Mouse (Mus musculus): ENCODE measurements at regions not wholly inside any gene's neighbourhood (a gene's known extent, or its start where the extent isn't known, plus 50 kb on each side); places are given as distances from the start of the nearest gene placed in this dataset.

DNA sequence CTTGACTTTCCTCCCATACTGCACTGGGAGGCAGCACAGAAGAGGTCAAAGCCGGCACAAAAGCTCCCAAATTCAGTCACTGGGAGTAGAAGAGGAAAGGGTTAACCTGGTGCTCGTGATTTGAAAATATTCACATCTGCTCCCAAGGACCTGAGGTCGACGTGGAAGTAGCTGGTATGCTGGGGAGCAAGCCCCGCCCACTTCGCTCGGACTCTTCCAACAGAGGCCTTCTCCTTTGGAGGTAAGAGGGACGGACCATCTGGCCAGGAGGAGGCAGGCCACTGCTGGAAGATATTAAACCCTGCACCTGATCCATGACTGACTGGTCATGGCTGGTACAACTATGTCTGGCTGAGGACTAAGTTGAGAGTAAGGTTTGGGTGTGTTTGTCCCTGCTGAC, 305.7 kb downstream of the Zfp706 start:
- no peak for TF ChIP-seq GATA1 (IDR thresholded peaks at IDR 0.05; ENCODE audit: low read length)
- TF ChIP-seq TAL1 (IDR thresholded peaks at IDR 0.05; ENCODE audit: low read length), result no peak
- H3K4me3 ChIP-seq (replicated peaks), result no peak overlapping the region
- H3K9me3 ChIP-seq (ENCODE audit: control insufficient read depth, low read length), result no peaks in the 10 kb centered on the region
- 0 out of 2 replicates have a peak, but pooled peaks cover 3% of the 10 kb centered on the region for H3K27me3 ChIP-seq (ENCODE audit: control insufficient read depth)
- peaks cover 19% of the 10 kb centered on the region for H3K4me1 ChIP-seq (ENCODE audit: control insufficient read depth)
- H3K36me3 ChIP-seq (ENCODE audit: control insufficient read depth), result no peaks in the 10 kb centered on the region

DNA sequence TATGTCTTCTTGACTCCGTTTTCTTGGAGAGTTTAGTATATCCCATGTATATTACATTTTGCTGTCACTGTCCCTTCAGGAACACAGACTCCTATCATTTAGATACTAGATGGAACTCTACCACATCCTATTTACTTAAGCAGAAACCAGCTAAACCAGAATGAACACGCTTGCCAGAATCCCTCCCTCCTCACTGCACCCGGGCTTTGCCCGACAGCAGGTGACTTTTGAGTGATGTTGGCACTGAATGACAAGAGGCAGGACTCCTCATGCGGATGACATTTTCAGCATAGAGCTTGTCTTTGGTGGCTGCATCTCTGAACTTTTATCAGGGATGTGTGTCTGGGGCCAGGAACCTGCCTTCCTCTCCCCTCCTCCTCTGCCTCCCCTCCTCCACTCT, 307.4 kb downstream of the Zfp706 start:
- Histone ChIP-seq H3K4me3 (replicated peaks) (no peak overlapping the region), H3K9me3 (ENCODE audit: control insufficient read depth, low read length) (no peaks in the 10 kb centered on the region), H3K4me1 (ENCODE audit: control insufficient read depth) (peaks cover 22% of the 10 kb centered on the region), H3K36me3 (ENCODE audit: control insufficient read depth) (no peaks in the 10 kb centered on the region), H3K27me3 (ENCODE audit: control insufficient read depth) (peaks cover 3% of the 10 kb centered on the region; the same call in 1 of the 2 replicates)
- no peak for TF ChIP-seq GATA1 (IDR thresholded peaks at IDR 0.05; ENCODE audit: low read length)
- no peak for TF ChIP-seq TAL1 (IDR thresholded peaks at IDR 0.05; ENCODE audit: low read length)

GRCm38 (mm10) chr15:36695199-36696129, 312.1 kb downstream of the Zfp706 start:
- Histone ChIP-seq H3K4me1 (ENCODE audit: control insufficient read depth) (peaks cover 15% of the 10 kb centered on the region), H3K27me3 (ENCODE audit: control insufficient read depth) (peaks cover 12% of the 10 kb centered on the region), H3K4me3 (replicated peaks) (peak overlapping the region; percentile 61), H3K9me3 (ENCODE audit: control insufficient read depth, low read length) (no peaks in the 10 kb centered on the region), H3K36me3 (ENCODE audit: control insufficient read depth) (no peaks in the 10 kb centered on the region)
- TF ChIP-seq GATA1 (IDR thresholded peaks at IDR 0.05; ENCODE audit: low read length), result no peak
- no peak for TF ChIP-seq TAL1 (IDR thresholded peaks at IDR 0.05; ENCODE audit: low read length)

DNA sequence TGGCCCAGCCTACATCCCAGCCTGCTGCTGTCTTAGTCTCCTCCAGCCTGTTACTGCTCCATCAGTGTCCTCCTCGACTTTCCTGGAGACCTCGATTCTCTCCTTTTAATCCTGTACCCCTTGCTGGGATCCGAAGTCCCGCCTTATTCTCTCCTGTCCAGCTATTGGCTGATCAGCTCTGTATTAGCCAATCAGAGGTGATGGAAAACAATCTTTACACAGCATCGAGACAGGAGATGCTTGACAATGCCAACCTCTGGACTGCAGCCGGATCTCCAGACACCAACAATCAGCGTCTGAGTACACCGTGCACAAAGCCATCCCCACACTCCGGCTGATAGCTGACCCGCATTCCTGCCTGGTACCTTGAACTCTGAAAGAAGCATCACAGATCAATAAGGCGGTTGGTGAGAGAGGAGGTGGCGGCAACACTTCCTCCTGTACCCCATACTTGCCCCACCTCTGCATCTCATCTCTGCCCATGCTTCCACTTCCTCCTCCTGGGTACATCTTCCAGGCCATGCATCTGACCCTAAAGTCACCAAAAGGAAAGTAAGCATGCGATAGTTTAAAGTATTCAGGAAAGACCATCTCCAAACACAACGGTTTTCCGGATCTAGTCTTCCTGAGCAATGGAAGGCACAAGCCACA, 316.4 kb downstream of the Zfp706 start:
- Histone ChIP-seq H3K4me1 (ENCODE audit: control insufficient read depth) (peaks cover 44% of the 10 kb centered on the region), H3K9me3 (ENCODE audit: control insufficient read depth, low read length) (no peaks in the 10 kb centered on the region), H3K36me3 (ENCODE audit: control insufficient read depth) (no peaks in the 10 kb centered on the region), H3K27me3 (ENCODE audit: control insufficient read depth) (peaks cover 34% of the 10 kb centered on the region), H3K4me3 (replicated peaks) (no peak overlapping the region)
- TF ChIP-seq TAL1 (IDR thresholded peaks at IDR 0.05; ENCODE audit: low read length) (no peak), GATA1 (IDR thresholded peaks at IDR 0.05; ENCODE audit: low read length) (no peak)

GRCm38 (mm10) chr15:36689881-36690280, 317.7 kb downstream of the Zfp706 start:
- H3K4me3 ChIP-seq (replicated peaks), result no peak overlapping the region
- H3K27me3 ChIP-seq (ENCODE audit: control insufficient read depth), result peaks cover 34% of the 10 kb centered on the region
- peaks cover 42% of the 10 kb centered on the region for H3K4me1 ChIP-seq (ENCODE audit: control insufficient read depth)
- no peak for TF ChIP-seq TAL1 (IDR thresholded peaks at IDR 0.05; ENCODE audit: low read length)
- H3K36me3 ChIP-seq (ENCODE audit: control insufficient read depth), result no peaks in the 10 kb centered on the region
- no peaks in the 10 kb centered on the region for H3K9me3 ChIP-seq (ENCODE audit: control insufficient read depth, low read length)

GRCm38 (mm10) chr15:36689301-36689700, 318.3 kb downstream of the Zfp706 start:
- no peak for TF ChIP-seq TAL1 (IDR thresholded peaks at IDR 0.05; ENCODE audit: low read length)
- no peak for TF ChIP-seq GATA1 (IDR thresholded peaks at IDR 0.05; ENCODE audit: low read length)

DNA sequence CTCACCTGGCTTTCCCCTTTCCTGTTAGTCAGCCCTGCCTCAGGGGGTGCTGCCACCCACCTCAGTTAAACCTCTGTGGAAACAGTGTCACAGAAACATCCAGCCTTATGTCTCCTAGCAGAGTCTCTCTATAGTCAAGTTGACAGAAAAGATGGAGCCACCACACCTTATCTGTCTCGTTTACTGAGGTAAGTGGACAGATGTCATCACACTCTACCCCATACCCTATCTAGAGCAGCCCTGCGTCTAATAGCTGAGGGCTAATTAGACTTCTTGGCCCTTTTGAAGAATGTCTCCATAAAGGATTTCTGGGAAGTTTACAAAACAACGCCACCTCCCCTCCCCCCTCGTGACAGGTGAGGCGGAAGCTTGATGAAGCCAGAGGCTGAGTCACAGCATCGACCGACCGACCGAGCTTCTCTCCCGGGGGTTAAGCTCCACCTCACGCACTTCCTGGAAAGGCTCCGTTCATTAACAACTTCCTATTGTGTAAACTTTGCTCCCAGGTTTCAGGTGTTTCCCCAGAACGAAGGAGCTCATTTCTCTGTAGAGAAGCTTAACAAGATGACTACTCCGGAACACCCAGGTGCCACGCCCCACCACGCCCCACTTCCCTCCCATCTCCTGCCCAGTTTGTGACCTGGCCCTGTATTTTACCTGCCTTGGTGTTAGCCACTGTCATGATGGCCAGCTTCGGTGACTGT, 319.4 kb downstream of the Zfp706 start:
- H3K9me3 ChIP-seq (ENCODE audit: control insufficient read depth, low read length), result no peaks in the 10 kb centered on the region
- peaks cover 40% of the 10 kb centered on the region for H3K4me1 ChIP-seq (ENCODE audit: control insufficient read depth)
- no peak for TF ChIP-seq TAL1 (IDR thresholded peaks at IDR 0.05; ENCODE audit: low read length)
- no peak for TF ChIP-seq GATA1 (IDR thresholded peaks at IDR 0.05; ENCODE audit: low read length)

More at GRCm38 (mm10) chr15:36689301-36689700, 318.3 kb downstream of the Zfp706 start:
- Histone ChIP-seq H3K4me1 (ENCODE audit: control insufficient read depth) (peaks cover 42% of the 10 kb centered on the region), H3K27me3 (ENCODE audit: control insufficient read depth) (peaks cover 38% of the 10 kb centered on the region), H3K9me3 (ENCODE audit: control insufficient read depth, low read length) (no peaks in the 10 kb centered on the region), H3K36me3 (ENCODE audit: control insufficient read depth) (no peaks in the 10 kb centered on the region), H3K4me3 (replicated peaks) (no peak overlapping the region)

DNA sequence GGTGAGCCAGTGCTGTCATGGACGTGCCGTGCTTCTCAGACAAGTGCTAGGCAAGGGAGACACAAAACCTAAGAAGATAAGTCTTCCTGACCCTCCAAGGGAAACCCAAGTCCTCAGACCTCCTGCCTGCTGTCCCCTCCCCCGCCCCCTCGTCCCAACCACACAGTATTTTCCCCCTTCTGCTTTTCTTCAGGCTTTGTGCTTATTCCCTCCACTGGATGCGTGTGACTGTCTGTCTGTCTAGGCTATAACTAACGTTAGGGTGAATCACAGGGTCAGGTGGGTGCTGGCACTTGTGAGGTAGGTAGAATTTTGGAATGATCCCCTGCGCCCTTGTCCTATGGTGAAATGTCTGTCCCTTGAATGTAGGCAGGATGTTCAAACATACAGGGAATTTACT, 322.9 kb downstream of the Zfp706 start:
- TF ChIP-seq TAL1 (IDR thresholded peaks at IDR 0.05; ENCODE audit: low read length) (no peak), GATA1 (IDR thresholded peaks at IDR 0.05; ENCODE audit: low read length) (no peak)
- Histone ChIP-seq H3K27me3 (ENCODE audit: control insufficient read depth) (peaks cover 29% of the 10 kb centered on the region), H3K9me3 (ENCODE audit: control insufficient read depth, low read length) (no peaks in the 10 kb centered on the region), H3K36me3 (ENCODE audit: control insufficient read depth) (no peaks in the 10 kb centered on the region), H3K4me3 (replicated peaks) (no peak overlapping the region), H3K4me1 (ENCODE audit: control insufficient read depth) (peaks cover 35% of the 10 kb centered on the region)

More for the DNA sequence above, 319.4 kb downstream of the Zfp706 start:
- H3K4me3 ChIP-seq (replicated peaks), result peak overlapping the region; percentile 61
- H3K36me3 ChIP-seq (ENCODE audit: control insufficient read depth), result no peaks in the 10 kb centered on the region
- peaks cover 45% of the 10 kb centered on the region for H3K27me3 ChIP-seq (ENCODE audit: control insufficient read depth)

- TF ChIP-seq TAL1 (IDR thresholded peaks at IDR 0.05; ENCODE audit: low read length), result no peak
- no peak for TF ChIP-seq GATA1 (IDR thresholded peaks at IDR 0.05; ENCODE audit: low read length)
- H3K4me3 ChIP-seq (replicated peaks), result no peak overlapping the region
- no peaks in the 10 kb centered on the region for H3K36me3 ChIP-seq (ENCODE audit: control insufficient read depth)
- peaks cover 18% of the 10 kb centered on the region for H3K4me1 ChIP-seq (ENCODE audit: control insufficient read depth)
- H3K27me3 ChIP-seq (ENCODE audit: control insufficient read depth), result peaks cover 23% of the 10 kb centered on the region
- H3K9me3 ChIP-seq (ENCODE audit: control insufficient read depth, low read length), result no peaks in the 10 kb centered on the region
These were observed 324.7 kb downstream of the Zfp706 start for GRCm38 (mm10) chr15:36682832-36683231.
